Mouse (Mus musculus) testis, adult 2 months (tissue): ENCODE measurements around the gene Pfkfb2. TPM values are rescaled to one million over a fixed set of nuclear protein-coding genes. Genes with fewer than 3 reads are reported as not detected.

Experiments used
- H3K27ac ChIP-seq: fragments of 200-500 bp; 2 replicates; pipeline ENCODE4 v1.5.1; 2012; ENCODE audit warnings: low read depth, low read length; ENCODE audit not compliant: control insufficient read depth, insufficient read depth
- H3K27me3 ChIP-seq: fragments of 200-500 bp; 2 replicates; pipeline ENCODE4 v1.6.1; 2012; ENCODE audit warnings: mild to moderate bottlenecking, low read length, moderate library complexity; ENCODE audit not compliant: control insufficient read depth, insufficient read depth
- H3K36me3 ChIP-seq: fragments of 200-500 bp; 2 replicates; pipeline ENCODE4 v1.6.1; 2012; ENCODE audit warnings: mild to moderate bottlenecking, low read length; ENCODE audit not compliant: control insufficient read depth, insufficient read depth
- H3K4me1 ChIP-seq: fragments of 200-500 bp; 2 replicates; pipeline ENCODE4 v1.6.1; 2012; ENCODE audit warnings: low read length; ENCODE audit not compliant: control insufficient read depth, insufficient read depth
- H3K4me3 ChIP-seq: fragments of 200-500 bp; 2 replicates; pipeline ENCODE4 v1.5.1; 2012; ENCODE audit warnings: low read depth, mild to moderate bottlenecking, low read length, moderate library complexity, mixed read lengths; ENCODE audit not compliant: control insufficient read depth
- CTCF ChIP-seq: fragments of 200-500 bp; IDR thresholded peaks from 2 replicates; pipeline ENCODE4 v1.5.1; 2012; ENCODE audit warnings: low read depth, mild to moderate bottlenecking, inconsistent platforms, low read length, moderate library complexity; ENCODE audit not compliant: control insufficient read depth, insufficient read depth, insufficient replicate concordance
- POLR2A ChIP-seq: fragments of 200-500 bp; IDR thresholded peaks from 2 replicates; pipeline ENCODE4 v1.6.1; 2012; ENCODE audit warnings: low read depth, mild to moderate bottlenecking, inconsistent platforms, low read length, moderate library complexity; ENCODE audit not compliant: control insufficient read depth
- polyA plus RNA-seq: library from polyadenylated mRNA; depleted of rRNA; stranded (reverse); fragments of >200 nt; gene quantifications from 2 replicates; pipeline ENCODE4 v1.2.3, GENCODE M21; 2012; rRNA removed

Pfkfb2 gene
- polyA plus RNA-seq, result 30.9 and 33.0 TPM in 2 replicates

DNA sequence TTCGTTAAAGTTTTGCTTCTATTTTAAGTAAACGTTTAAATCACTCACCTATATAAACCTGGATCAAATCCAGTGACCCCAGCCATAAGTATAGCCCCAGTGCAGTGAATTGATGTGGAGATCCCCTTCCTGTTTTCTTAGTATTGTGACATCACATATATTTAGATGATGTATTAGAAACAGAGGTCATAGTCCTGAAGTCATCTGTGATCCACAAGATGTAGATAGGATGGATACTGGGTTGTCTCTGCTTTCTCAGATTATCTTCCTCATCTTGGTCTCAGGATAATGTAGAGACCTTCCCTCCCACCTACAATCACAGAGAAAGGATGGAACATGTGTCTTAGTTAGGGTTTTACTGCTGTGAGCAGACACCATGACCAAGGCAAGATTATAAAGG, at the start of gene Pfkfb2:
TSS of gene Pfkfb2 (minus strand) at position 101 of the 400 bp plus-strand sequence.
- Histone ChIP-seq H3K27ac (peak within 1 kb of the TSS; percentile 70; the same call in 1 of the 2 replicates), H3K36me3 (no peaks in the 10 kb centered on the region), H3K4me1 (no peaks in the 10 kb centered on the region), H3K4me3 (peak within 1 kb of the TSS; percentile 83), H3K27me3 (no peaks in the 10 kb centered on the region)
- TF ChIP-seq POLR2A (no peak), CTCF (no peak)

DNA sequence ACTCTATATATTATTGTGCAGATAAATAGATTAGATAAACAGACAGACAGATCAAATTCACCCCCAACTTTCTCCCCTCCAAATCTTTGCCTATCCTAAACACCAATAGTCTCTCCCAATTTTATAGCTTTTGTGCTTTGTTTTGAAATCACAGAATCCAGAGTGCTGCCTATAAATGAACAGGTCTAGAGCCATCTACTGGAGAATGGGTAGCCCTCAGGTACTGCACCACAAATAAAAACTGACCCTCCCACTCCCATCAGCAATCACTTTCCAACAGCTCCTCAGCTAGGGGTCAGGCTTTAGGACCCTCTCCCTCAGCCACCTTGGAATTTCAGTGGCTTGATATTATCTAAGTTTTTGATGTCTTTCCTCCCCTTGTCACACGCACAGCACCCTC, 47.6 kb upstream of the Pfkfb2 start:
- no peak overlapping the region for H3K4me3 ChIP-seq
- H3K27ac ChIP-seq, result no peak overlapping the region
- H3K27me3 ChIP-seq, result no peaks in the 10 kb centered on the region
- TF ChIP-seq CTCF, result no peak
- TF ChIP-seq POLR2A, result no peak
- no peaks in the 10 kb centered on the region for H3K36me3 ChIP-seq
- H3K4me1 ChIP-seq, result no peaks in the 10 kb centered on the region

DNA sequence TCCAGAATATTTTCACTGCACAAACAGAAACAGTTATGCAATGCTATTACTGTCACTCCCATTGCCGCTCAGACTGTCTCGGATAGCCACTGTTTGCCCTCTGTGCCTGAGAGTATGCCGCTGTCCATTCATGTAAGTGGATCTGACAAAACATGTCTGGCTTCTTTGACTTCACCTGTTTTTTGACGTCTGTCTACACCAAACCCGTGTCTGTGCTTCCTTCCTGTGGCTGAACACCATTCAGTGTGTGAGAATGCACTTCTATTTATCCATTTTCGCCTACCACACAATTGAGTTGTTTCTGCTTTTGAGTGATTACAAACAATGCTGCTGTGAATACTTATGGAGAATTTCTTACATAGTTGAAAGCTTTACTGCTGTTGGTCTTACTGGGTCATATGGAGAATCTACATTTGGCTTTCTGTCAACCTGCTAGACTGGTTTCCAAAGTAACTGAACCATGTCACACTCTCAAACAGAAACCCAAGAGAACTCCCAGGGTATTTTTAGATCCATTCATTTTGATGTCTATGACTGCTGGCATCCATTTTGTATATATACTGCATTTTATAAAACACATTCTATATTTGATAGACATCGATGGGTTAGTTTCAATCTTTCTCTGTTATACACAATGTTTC, 46.8 kb upstream of the Pfkfb2 start:
- no peaks in the 10 kb centered on the region for H3K36me3 ChIP-seq
- H3K4me3 ChIP-seq, result no peak overlapping the region
- TF ChIP-seq CTCF (no peak), POLR2A (no peak)
- H3K4me1 ChIP-seq, result no peaks in the 10 kb centered on the region
- H3K27me3 ChIP-seq, result no peaks in the 10 kb centered on the region
- no peak overlapping the region for H3K27ac ChIP-seq

DNA sequence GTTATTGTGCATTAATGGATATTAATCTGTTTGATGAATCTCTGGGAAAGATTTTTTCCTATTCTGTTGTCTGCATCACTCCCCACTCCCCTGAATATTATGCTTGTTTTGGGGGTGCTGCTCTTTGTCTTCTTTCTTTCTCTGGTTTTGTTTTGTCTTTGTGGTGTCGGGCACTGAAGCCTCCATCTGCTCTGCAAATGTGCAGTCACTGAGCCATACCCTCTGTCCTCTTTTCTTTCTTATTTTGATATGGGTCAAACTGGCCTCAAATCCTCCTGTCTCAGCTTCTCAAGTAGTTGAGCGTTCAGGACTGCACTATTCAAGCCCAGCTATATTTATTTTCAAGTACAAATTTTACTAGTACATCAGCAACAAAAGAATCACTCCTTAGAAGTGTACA, 46.2 kb upstream of the Pfkfb2 start:
- no peak for TF ChIP-seq CTCF
- TF ChIP-seq POLR2A, result no peak
- Histone ChIP-seq H3K27ac (no peak overlapping the region), H3K27me3 (no peaks in the 10 kb centered on the region), H3K4me1 (no peaks in the 10 kb centered on the region), H3K4me3 (no peak overlapping the region), H3K36me3 (no peaks in the 10 kb centered on the region)

DNA sequence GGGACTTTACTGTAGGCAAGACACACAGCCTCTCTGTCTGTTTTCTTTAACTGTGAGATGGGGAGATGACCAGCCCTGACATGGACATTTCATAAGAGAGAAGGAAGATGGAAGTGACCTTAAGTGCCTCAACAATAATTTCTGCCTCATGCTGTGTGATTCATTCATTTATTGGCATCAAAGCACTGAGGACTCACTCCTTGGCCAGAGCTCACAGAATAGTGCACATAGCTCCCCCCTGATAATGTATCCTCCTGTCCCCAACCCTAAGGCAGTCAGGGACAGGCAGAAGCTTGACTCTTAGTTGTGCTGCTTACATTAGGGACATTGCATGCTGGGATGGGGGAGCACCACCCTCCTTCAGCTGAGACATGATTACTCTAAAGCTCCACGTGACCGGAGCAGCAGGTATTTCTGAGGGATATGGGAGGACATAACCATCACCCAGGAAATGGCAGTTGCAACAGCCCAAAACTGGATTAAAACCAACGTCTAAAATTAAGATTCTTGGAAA, 42.0 kb upstream of the Pfkfb2 start:
- no peaks in the 10 kb centered on the region for H3K4me1 ChIP-seq
- H3K36me3 ChIP-seq, result no peaks in the 10 kb centered on the region
- no peak for TF ChIP-seq POLR2A
- TF ChIP-seq CTCF, result no peak
- no peak overlapping the region for H3K4me3 ChIP-seq
- H3K27ac ChIP-seq, result no peak overlapping the region
- H3K27me3 ChIP-seq, result no peaks in the 10 kb centered on the region

DNA sequence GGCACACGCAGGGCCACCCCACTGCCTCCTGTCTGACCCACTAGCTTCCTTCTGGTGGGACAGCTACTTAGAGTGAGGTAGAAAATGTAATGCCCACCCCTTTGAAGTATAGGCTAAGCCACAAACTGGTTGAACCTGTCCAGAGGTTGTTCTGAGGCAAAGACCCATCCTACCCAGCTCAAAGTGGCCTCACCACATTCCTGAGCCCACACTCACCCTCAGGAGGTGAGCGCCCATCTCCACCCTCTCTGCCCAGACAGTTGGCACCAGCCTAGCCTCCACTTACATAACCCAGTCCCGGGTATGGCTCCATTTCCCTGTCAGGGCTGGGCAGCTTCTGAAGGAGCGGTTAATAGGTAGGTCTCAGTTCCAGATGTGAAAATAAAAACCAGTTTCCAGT, 41.4 kb upstream of the Pfkfb2 start:
- Histone ChIP-seq H3K27me3 (no peaks in the 10 kb centered on the region), H3K4me3 (no peak overlapping the region), H3K36me3 (no peaks in the 10 kb centered on the region), H3K4me1 (no peaks in the 10 kb centered on the region), H3K27ac (no peak overlapping the region)
- TF ChIP-seq POLR2A, result no peak
- TF ChIP-seq CTCF, result no peak

DNA sequence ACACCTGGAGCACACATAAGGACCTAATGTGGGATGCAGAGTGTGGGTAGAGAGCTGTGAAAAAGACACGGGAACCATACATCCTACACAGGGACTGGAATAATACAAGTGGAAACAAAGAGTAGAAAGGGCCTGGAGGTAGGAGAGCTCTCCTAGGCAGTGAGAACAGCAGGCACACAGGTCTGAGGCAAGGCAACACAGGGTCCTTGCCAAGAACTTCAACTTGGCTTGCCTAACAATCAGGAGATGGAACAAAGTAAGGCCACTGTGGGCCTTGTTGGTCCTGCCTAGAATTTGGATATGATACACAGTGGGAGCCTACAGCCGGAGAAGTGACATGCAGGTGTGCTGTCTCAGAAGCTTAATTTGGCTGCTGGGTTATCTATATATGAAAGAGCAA, 40.9 kb upstream of the Pfkfb2 start:
- Histone ChIP-seq H3K27me3 (no peaks in the 10 kb centered on the region), H3K4me3 (no peak overlapping the region), H3K27ac (no peak overlapping the region), H3K36me3 (no peaks in the 10 kb centered on the region), H3K4me1 (no peaks in the 10 kb centered on the region)
- TF ChIP-seq POLR2A (no peak), CTCF (no peak)
